Mouse (Mus musculus) neutrophil, adult 65 days (primary cell): Measurements from ENCODE around the gene Cacna1a. TPM values are rescaled to one million over a fixed set of nuclear protein-coding genes. Genes with fewer than 3 reads are reported as not detected.

Experiments used
- total RNA-seq: library from RNA; stranded (reverse); gene quantifications from 2 replicates; pipeline ENCODE4 v1.2.4, GENCODE M21; 2023

Gene Cacna1a
- total RNA-seq = 0.07 and 0.41 TPM in 2 replicates

DNA sequence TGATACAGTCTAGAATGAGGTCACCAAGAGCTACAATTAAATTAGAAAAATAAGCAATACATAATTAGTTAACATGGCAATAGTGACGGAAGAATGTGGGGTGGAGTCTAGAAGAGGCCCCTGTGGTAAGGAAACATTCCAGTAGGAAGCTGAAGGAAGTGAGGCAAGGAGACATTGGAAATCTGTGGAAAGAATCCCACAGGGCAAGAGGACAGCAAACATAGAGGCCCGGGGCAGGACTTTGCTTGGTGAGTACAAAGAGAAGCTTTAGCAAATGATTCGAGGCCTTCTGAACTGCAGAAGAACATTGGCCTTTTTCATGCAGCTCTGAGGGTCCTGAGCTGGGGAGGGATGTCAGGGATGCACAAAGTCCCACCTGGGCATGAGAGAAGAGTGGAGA lies at the start of gene Cacna1a:
TSS of gene Cacna1a (plus strand) at position 166 of the 400 bp plus-strand sequence.

DNA sequence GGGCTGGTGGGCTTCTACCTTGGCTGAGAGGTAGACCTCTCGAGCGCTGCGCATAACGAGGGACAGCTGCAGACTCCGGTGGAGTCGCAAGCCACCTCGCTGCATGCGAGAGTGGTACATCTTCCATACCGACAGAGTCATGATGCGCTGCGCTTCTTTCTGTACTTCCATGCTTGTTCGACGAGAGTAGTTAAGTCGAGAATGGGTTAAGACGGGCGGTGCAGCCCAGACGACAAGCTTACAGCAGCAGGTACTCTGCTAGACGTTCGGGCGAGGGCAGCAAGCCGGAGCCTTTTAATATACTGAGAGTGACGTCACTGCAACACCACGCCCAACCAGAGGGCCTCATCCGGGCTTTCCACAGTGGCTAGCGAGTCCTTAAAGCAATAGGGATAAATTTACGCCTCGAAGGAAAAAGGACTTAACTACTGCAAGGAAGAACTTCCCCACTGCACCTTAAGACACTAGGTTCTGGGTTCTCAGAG lies 274.4 kb downstream of the Cacna1a start, which contains the start of gene Ier2:
TSS of gene Ier2 (minus strand) at position 272 of the 485 bp plus-strand sequence.

DNA sequence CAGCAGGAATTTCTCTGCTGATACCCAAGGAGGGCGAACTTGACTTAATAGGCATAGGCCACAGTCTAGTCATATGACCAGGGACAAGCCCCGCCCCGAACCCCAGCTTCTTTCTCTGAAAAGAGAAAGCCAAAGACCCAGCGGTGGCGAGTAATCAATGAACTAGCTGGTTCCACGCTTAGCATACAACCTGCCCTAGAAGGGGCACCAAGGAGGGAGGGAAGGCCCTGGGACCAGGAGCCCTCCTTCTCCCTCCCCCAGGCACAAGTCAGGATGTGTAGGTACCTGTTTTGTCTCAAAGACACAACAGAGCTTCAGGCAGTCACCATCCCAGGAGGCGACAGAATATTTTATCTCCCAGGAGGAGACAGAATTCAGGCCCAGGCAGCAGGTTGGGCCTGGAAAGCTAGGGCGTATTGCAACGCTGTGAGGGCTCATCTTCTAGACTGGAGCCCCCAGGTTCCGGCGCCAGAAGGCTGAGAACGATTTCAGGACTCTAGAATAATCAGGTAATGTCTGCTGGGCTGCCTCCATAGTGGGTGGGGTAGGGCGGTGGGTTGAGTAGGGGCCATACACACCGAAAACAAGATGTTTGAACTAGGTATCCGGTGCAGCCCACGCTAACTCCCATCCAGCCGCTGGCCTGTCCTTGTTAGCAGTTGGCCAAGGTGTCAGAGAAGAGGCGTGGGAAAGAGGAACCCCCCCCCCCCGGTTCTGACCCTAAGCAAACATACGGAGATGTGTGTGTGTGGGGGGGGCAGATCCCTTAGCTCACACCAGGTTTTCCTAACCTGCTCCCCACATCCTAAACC lies 298.2 kb downstream of the Cacna1a start, which contains the start of gene Trmt1:
TSS of gene Trmt1 (plus strand) at position 117 of the 812 bp plus-strand sequence.

DNA sequence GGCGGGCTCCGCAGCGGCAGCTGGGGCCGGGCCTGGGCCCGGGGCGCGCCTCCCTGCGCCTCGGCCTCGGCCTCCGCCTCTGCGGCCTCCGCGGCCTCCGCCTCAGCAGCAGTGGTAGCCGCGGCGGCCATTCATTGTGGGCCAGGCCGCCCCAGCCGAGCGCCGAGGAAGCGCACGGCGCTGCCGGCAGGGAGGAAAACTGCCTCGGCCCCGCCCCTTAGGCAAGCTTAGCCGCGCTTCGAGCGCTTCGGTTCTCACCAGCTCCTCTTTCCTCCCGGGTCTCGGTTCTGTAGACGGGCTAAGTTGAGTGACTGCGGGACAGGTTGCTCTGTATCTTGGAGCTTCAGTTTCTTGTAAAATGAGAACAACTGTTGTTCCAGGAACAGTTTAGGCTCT lies 299.5 kb downstream of the Cacna1a start, which contains the start of gene Nacc1:
TSS of gene Nacc1 (minus strand) at position 158 of the 396 bp plus-strand sequence.

Other genes starting within 250 kb of the Cacna1a start
- 14.9 and 20.3 TPM in 2 replicates for gene Cc2d1a, start 240.5 kb upstream of the Cacna1a start, total RNA-seq
- gene 4930432K21Rik, start 240.4 kb upstream of the Cacna1a start, total RNA-seq = 0.28 TPM in 1 of 2 replicates, not detected in the other
- gene Nanos3, start 203.2 kb upstream of the Cacna1a start, total RNA-seq = not detected in 2 replicates
- gene Zswim4, start 151.4 kb upstream of the Cacna1a start, total RNA-seq = 85.3 and 107 TPM in 2 replicates
- gene D8Ertd738e, start 138.7 kb upstream of the Cacna1a start, total RNA-seq = 179 and 201 TPM in 2 replicates
- 5.9 and 6.8 TPM in 2 replicates for gene Mri1, start 131.1 kb upstream of the Cacna1a start, total RNA-seq
- gene Ccdc130, start 118.1 kb upstream of the Cacna1a start, total RNA-seq = 13.1 and 14.1 TPM in 2 replicates